Mouse (Mus musculus) heart, embryonic 14.5 days (tissue): ENCODE data around the gene Klk10. TPM values are rescaled to one million over a fixed set of nuclear protein-coding genes. Genes with fewer than 3 reads are reported as not detected.

ENCODE experiments used
- ATAC-seq: fragments of 200-750 bp; cut with Nextera tagmentation; 2 replicates; pipeline ENCODE4 v1.8.0; 2017; ENCODE audit warnings: low read depth, moderate TSS enrichment; ENCODE audit not compliant: insufficient number of reproducible peaks, insufficient read depth, low FRiP score
- H3K27ac ChIP-seq, 2 experiments: fragments of 200-500 bp in 1 of 2; fragments of 300-500 bp in 1 of 2; sonication (generic) in 1 of 2; replicated peaks in 1 of 2; 2 replicates each; pipeline ENCODE4 v1.5.1; 2012 to 2014; ENCODE audit warnings: low read depth in 2 of 2, low read length in 2 of 2, control low read depth in 1 of 2, mild to moderate bottlenecking in 1 of 2, mixed read lengths in 1 of 2; ENCODE audit not compliant: control insufficient read depth in 1 of 2, insufficient read depth in 1 of 2
- H3K27me3 ChIP-seq: fragments of 300-500 bp; sonication (generic); 2 replicates; pipeline ENCODE4 v1.6.1; 2014; ENCODE audit warnings: mild to moderate bottlenecking, low read length, control low read depth; ENCODE audit not compliant: control insufficient read depth, insufficient read depth
- H3K36me3 ChIP-seq: fragments of 300-500 bp; sonication (generic); 2 replicates; pipeline ENCODE4 v1.6.1; 2014; ENCODE audit warnings: mild to moderate bottlenecking, control low read depth, low read length, mixed read lengths; ENCODE audit not compliant: control insufficient read depth, insufficient read depth
- H3K4me1 ChIP-seq, 2 experiments: fragments of 200-500 bp in 1 of 2; fragments of 300-500 bp in 1 of 2; sonication (generic) in 1 of 2; 2 replicates each; pipeline ENCODE4 v1.6.1; 2012 to 2014; ENCODE audit warnings: low read length in 2 of 2, control low read depth in 1 of 2, mixed read lengths in 1 of 2; ENCODE audit not compliant: control insufficient read depth in 2 of 2, insufficient read depth in 2 of 2
- H3K4me2 ChIP-seq: fragments of 300-500 bp; sonication (generic); 2 replicates; pipeline ENCODE4 v1.6.1; 2014; ENCODE audit warnings: mild to moderate bottlenecking, low read length
- H3K4me3 ChIP-seq, 2 experiments: fragments of 200-500 bp in 1 of 2; fragments of 300-500 bp in 1 of 2; sonication (generic) in 1 of 2; 2 replicates each; pipeline ENCODE4 v1.5.1; 2012 to 2014; ENCODE audit warnings: low read length in 2 of 2, mild to moderate bottlenecking in 2 of 2, control low read depth in 1 of 2, low read depth in 1 of 2, moderate library complexity in 1 of 2; ENCODE audit not compliant: control insufficient read depth in 1 of 2, insufficient read depth in 1 of 2
- H3K9ac ChIP-seq: fragments of 300-500 bp; sonication (generic); 2 replicates; pipeline ENCODE4 v1.6.1; 2014; ENCODE audit warnings: mild to moderate bottlenecking, low read length
- H3K9me3 ChIP-seq: fragments of 300-500 bp; sonication (generic); 2 replicates; pipeline ENCODE4 v1.6.1; 2016; ENCODE audit warnings: low read length, control low read depth; ENCODE audit not compliant: control insufficient read depth
- WGBS: fragments of 180-500 bp; shearing (Covaris S2); extraction: QIAGEN DNeasy Blood & Tissue Kit; methylation state at CpG from one replicate; pipeline ENCODE4 v1.1.7; 2014; 5-methylcytosine and 5-hydroxymethylcytosine counted together
- polyA plus RNA-seq: library from polyadenylated mRNA; unstranded; fragments of >200 nt; fragmentation: Nextera tagmentation; extraction: Ambion mirVana; gene quantifications from 2 replicates; pipeline ENCODE4 v1.2.1, GENCODE M21; 2014

Gene Klk10
- polyA plus RNA-seq, 1 experiment from 2014 or later = 0.19 TPM

- no peaks in the 10 kb centered on the region for H3K27me3 ChIP-seq
- no peaks in the 10 kb centered on the region for H3K9me3 ChIP-seq
- no peak overlapping the region for H3K4me2 ChIP-seq
- no peak overlapping the region for H3K27ac ChIP-seq
- WGBS = 59% methylated on average over 3 of the region's 3 CpGs
- H3K9ac ChIP-seq = no peak overlapping the region
- H3K4me3 ChIP-seq = no peak overlapping the region
- no peaks in the 10 kb centered on the region for H3K36me3 ChIP-seq
- H3K4me1 ChIP-seq = no peaks in the 10 kb centered on the region
- ATAC-seq = no peak
Observed at GRCm38 (mm10) chr7:43772901-43773300, 7.9 kb upstream of the Klk10 start.

GRCm38 (mm10) chr7:43774364-43774763 lies 6.5 kb upstream of the Klk10 start, which contains the start of gene Klk11:
TSS of gene Klk11 (plus strand) at chr7:43774604.
- H3K4me1 ChIP-seq = no peaks in the 10 kb centered on the region
- H3K4me3 ChIP-seq = no peak within 1 kb of the TSS
- 86% methylated on average over 5 of the region's 5 CpGs for WGBS
- no peak within 1 kb of the TSS for H3K9ac ChIP-seq
- H3K27ac ChIP-seq = no peak within 1 kb of the TSS
- no peaks in the 10 kb centered on the region for H3K36me3 ChIP-seq
- no peak for ATAC-seq
- no peak within 1 kb of the TSS for H3K4me2 ChIP-seq
- no peaks in the 10 kb centered on the region for H3K27me3 ChIP-seq
- no peaks in the 10 kb centered on the region for H3K9me3 ChIP-seq

- H3K4me3 ChIP-seq = no peak overlapping the region
- ATAC-seq = no peak
- no peaks in the 10 kb centered on the region for H3K4me1 ChIP-seq
- H3K9me3 ChIP-seq = no peaks in the 10 kb centered on the region
- 70% methylated on average over 6 of the region's 6 CpGs for WGBS
- H3K27me3 ChIP-seq = no peaks in the 10 kb centered on the region
- no peak overlapping the region for H3K27ac ChIP-seq
- no peaks in the 10 kb centered on the region for H3K36me3 ChIP-seq
- H3K4me2 ChIP-seq = no peak overlapping the region
- H3K9ac ChIP-seq = no peak overlapping the region
Observed at GRCm38 (mm10) chr7:43774802-43775201, 6.0 kb upstream of the Klk10 start.

- H3K27me3 ChIP-seq = no peaks in the 10 kb centered on the region
- H3K4me3 ChIP-seq = no peak overlapping the region
- 54% methylated on average over 7 of the region's 7 CpGs for WGBS
- H3K9me3 ChIP-seq = no peaks in the 10 kb centered on the region
- no peak overlapping the region for H3K27ac ChIP-seq
- no peak overlapping the region for H3K9ac ChIP-seq
- no peak overlapping the region for H3K4me2 ChIP-seq
- H3K36me3 ChIP-seq = no peaks in the 10 kb centered on the region
- ATAC-seq = no peak; the same call in 1 of the 2 replicates
- H3K4me1 ChIP-seq = no peaks in the 10 kb centered on the region
Observed at GRCm38 (mm10) chr7:43775311-43776057, 5.4 kb upstream of the Klk10 start.

GRCm38 (mm10) chr7:43776506-43776905 lies 4.3 kb upstream of the Klk10 start:
- Histone ChIP-seq H3K4me3 (no peak overlapping the region), H3K36me3 (no peaks in the 10 kb centered on the region), H3K9me3 (no peaks in the 10 kb centered on the region), H3K27ac (no peak overlapping the region), H3K4me2 (no peak overlapping the region), H3K4me1 (no peaks in the 10 kb centered on the region), H3K27me3 (no peaks in the 10 kb centered on the region), H3K9ac (no peak overlapping the region)
- no peak for ATAC-seq
- WGBS = 83% methylated on average over 5 of the region's 5 CpGs

GRCm38 (mm10) chr7:43777423-43777822 lies 3.4 kb upstream of the Klk10 start:
- H3K27me3 ChIP-seq = no peaks in the 10 kb centered on the region
- 80% methylated on average over 12 of the region's 12 CpGs for WGBS
- no peak for ATAC-seq
- no peak overlapping the region for H3K4me2 ChIP-seq
- no peaks in the 10 kb centered on the region for H3K9me3 ChIP-seq
- H3K4me3 ChIP-seq = no peak overlapping the region
- no peaks in the 10 kb centered on the region for H3K36me3 ChIP-seq
- no peak overlapping the region for H3K27ac ChIP-seq
- no peak overlapping the region for H3K9ac ChIP-seq
- peaks cover 0 to 2% of the 10 kb centered on the region in 2 experiments; a peak in 1 of 4 replicates for H3K4me1 ChIP-seq

GRCm38 (mm10) chr7:43778176-43778970 lies 2.5 kb upstream of the Klk10 start:
- Histone ChIP-seq H3K9ac (no peak overlapping the region), H3K27ac (no peak overlapping the region), H3K4me1 (peaks cover 0 to 4% of the 10 kb centered on the region in 2 experiments; a peak in 1 of 4 replicates), H3K4me3 (no peak overlapping the region), H3K4me2 (no peak overlapping the region), H3K9me3 (no peaks in the 10 kb centered on the region), H3K27me3 (peaks cover 6% of the 10 kb centered on the region; the same call in 1 of the 2 replicates), H3K36me3 (no peaks in the 10 kb centered on the region)
- WGBS = 79% methylated on average over 10 of the region's 10 CpGs
- ATAC-seq = no peak
